Mouse (Mus musculus) frontal cortex, adult 2 months (tissue): ENCODE measurements around the gene Csmd2. TPM values are rescaled to one million over a fixed set of nuclear protein-coding genes. Genes with fewer than 3 reads are reported as not detected.

Experiments
- DNase-seq, 2 experiments: peaks; one replicate each; pipeline ENCODE4 v3.0.0; 2022; ENCODE audit warnings: low spot score in 1 of 2; ENCODE audit errors: extremely low spot score in 1 of 2
- polyA plus RNA-seq: library from polyadenylated mRNA; depleted of rRNA; stranded (reverse); fragments of >200 nt; gene quantifications from 2 replicates; pipeline ENCODE4 v1.2.3, GENCODE M21; 2012

Csmd2 gene
- polyA plus RNA-seq, 1 experiment: 35.6 TPM

DNA sequence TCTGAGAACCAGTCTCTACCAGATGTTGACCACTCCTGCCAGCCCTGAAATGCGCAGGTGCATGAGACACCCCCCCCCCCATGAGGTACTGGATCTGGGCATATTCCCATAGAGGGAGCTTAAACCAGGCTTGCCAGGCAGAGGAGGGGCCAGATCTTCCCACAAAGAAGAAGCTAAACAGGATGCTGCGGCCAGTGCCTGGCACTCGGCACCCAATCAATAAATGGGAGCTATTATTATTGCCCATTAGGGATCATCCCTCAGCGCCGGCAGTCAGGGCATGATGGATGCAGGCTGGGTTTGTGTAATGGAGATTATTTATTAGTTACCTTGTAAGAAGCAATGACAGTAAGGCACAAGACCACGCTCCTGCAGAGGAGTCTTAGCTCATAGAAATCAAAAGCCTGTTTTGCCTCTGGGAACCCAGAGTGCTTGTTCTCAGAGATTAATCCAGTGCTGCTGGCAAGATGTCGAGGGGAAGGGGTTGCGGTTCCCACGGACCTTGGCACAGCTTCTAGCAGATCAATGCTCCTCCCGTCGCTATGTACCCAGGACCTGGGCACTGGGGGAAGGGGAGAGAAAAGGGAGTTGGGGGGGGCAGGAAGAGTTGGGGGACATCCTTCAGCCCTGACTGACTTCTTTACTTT is 146.8 kb downstream of the Csmd2 start:
- DNase-seq: no peak

DNA sequence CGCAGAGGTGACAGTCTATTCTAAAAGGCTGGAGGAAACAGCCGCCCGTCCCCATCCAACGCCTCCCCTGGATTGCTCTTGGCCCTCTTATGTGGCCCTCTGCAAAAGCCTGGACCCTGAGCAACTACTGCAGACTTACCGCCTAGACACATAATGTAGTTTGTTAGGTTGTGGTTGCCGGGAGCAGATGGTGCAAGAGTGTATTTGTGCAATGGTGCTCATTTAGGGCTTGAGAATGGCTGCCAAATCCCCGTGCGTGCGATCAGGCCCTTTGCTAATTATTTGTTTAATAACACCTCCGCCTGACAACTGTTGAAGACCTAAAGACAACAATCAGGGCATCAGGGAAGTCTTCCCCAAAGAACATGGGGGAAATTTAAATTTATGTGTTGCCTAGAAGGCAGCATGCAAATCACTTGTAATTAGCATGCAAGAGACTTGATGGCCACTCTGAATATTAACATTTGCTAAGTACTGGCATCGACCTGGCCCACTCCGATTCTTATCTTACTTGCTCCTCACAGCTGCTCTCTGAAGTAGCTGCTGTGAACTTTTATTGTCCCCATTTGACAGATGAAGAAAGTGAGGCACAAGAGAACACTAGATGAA is 147.5 kb downstream of the Csmd2 start:
- no peak for DNase-seq

DNA sequence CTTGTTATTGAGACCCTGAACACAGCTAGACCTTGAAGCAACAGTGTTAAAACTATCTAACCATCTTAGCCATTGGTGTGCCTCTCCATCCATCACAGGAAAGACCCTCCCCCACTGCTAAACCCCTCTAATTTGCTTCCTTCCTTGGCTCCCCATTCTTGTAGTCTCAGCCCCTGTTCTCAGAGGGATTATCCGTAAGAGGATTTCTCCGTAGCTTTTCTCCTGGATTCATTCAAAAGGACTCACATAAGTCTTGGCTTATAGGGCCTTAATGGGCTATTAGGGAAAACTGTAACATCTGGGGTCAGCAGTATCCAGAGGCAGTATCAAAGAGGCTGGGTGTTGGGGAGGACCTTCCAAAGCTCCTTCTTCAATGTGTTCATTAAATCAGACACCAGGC is 152.3 kb downstream of the Csmd2 start:
- DNase-seq: no peak

DNA sequence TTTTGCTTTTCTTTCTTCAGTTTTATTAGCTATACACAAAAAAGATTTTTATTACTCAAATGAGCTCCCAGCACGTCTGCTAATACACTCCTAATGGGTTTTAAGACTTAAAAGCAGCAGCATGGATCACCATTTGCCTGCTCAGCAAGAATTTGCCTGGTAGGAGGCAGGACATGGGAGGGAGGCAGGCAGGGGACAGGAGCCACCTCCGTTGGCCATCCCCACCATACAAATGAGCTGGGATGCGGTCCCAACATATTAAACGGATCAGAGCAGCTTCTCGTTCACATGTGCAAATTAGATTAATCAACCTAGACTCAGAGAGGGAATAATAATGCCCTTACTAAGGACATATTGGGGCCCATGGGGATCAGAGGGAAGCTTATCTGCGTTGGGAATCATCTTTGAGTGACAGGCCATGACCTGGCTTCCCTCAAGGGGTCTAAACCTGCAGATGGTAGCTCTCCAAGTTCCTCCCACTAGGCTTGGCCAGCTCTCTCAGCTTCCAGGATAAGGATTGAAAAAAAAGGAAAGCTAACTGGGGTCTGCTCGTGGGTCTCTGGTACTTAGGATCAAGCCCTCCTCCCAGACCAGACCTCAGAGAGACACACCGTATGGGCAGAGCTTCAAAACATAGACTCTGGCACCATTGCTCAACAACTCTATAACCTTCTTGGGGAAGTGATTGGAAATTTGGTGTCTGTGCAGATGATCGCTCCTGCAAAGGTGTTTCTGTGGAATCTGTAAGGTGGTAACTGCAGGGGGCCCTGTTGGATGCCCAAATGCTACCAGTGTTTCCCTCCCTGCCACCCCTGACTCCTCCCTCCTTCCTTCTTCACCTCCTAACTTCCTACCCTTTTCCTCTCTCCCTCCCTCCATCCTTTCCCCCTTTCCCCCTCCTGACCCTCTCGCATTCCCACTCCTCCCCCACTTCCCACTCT is 153.8 kb downstream of the Csmd2 start:
- no peak for DNase-seq

DNA sequence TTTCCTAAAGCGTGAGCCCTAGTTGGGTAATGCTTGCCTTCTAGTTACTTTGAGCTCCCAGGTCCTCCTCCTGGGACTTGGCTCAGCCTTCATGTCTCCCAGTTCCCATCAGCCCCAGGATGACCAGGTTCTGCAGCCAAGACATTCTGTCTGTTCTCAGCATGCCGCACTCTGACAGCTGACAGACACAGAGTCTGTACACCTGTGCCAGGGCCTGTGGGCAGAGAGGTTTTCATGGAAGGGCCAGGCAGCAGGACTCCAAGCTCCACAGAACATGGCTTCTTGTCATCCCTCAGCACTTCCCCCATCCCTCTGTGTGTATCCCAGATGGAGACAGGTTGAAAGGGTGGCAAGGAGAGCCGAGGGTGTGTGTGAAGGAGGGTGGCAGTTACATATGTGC is 154.6 kb downstream of the Csmd2 start:
- no peak for DNase-seq

DNA sequence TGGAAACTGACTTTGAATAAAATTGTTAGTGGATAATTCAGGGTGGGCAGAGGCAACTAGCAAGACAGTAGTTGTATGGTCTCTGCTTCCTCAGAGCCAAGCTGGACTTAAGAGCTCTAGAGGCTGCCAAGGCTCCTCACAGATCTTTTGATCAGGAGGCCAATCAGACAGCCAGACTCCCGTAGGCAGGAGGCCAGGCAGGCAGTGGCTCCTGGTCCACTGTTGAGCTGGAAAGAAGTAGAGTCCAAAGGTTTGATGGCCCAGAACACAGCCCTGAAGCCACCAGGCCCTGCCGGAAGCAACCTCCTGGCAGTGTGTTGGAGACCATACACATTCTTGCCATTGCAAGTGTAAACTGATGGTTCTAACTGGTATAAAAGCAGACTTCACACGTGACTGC is 155.5 kb downstream of the Csmd2 start:
- no peak for DNase-seq

DNA sequence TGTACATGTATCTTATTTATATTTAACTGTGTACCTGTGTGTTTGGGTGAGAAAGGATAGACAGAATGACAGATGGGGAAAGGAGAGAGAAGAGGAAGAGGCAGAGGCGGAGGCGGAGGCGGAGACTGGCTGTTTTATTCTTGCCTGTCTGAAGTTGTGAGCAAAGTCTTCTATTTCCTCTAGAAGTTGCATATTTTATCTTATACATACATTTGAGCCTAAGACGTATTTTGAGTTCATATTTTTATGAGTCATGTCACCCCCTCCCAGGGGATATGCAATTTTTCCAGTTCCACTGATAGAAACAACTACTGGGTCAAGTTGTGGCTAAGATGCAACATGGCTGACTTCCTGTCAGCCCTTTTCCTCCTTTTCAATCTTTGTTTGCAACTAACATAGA is 161.9 kb downstream of the Csmd2 start:
- no peak for DNase-seq

DNA sequence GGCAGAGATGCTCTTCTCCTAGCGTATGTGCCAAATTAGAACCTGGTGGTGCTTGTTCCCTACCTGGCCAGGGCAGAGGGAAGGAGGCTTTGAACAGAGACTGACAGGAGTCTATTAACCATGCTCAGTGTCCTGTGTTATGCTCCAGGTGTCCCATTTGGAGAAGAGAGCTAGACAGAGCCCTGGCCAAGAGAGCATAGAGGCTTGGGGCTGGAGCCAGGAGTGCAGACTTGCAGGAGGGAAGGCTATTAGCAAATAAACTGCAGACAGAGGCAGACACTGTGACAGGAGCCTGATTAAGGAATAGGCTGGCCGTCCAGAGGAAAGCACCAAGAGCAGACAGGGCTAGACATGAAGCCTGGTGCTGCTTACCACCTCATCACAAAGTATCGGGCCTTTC is 164.4 kb downstream of the Csmd2 start:
- DNase-seq: no peak

DNA sequence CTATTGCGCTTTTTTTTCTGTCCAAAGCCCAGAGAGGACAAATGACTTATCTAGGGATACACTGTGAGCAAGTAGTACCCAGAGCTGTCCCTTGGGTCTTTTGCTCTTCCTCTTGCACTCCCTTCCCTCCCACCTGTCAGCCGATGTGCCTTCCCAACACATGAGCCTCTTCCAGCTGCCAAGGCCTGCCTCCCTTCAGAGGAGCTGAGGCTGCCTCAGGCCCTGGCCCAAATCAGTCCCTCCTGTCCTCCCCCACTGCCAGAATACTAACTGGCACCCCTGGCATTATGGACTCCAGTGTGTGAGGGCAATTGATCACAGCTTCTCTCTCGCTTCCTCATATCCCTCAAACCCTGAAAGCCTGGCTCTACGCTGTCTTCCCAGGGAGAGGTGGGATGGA is 165.5 kb downstream of the Csmd2 start:
- DNase-seq: no peak

DNA sequence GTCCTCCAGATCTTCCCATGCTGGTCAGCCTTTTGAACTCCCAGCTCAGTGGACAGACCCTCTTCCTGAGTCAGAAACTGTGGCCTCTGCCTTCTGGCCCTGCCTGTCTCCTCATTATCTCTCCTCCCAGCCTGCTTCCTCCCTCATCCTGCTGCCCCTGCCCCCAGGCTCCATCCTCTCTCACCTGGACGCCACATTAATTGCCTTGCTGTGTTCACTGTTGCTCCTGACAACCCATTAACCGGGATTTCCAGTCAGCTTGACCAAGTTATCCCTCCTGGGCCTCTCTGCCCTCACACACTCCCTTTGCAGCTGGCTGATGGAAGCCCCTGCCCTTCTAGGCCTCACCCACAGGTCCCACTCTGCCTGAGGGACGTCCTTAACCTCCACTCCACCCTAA is 167.6 kb downstream of the Csmd2 start:
- DNase-seq: no peak

DNA sequence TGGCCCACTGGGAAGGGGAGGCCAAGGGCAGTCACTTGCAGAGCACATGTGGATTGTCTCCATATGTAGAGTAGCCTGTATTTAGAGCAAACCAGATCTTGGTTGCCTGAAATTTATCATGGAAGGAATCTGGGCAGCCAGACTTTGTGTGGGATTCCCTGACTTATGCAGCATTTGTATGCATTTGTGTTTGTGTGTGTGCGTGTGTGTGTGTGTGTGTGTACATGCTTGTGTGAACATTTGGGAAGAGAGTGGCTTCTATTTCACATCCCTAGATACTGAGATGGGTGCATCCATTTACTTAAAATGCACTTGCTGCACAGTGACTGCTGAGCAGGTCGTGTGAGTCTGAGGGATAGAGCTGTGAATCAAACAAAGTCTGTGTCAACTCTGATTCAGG is 173.0 kb downstream of the Csmd2 start:
- no peak for DNase-seq

DNA sequence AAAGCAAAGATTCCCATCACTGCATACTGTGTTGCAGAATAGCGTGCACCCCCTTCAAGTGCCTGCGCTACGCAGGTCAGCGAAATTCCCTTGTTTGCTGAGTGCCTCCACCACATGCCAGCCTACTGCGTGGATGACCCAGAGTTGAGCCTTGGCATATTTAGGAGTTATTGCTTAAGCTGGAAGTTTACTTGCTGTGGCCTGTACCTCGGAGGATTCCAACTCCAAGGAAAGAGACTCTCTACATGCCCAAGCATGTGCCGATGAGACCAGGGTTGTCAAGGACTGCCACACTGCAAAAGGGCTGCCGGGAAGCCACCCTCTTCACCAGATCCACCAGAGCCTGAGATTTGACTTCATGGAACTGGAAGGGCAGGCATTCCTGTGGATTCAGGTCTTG is 182.5 kb downstream of the Csmd2 start:
- no peak for DNase-seq

DNA sequence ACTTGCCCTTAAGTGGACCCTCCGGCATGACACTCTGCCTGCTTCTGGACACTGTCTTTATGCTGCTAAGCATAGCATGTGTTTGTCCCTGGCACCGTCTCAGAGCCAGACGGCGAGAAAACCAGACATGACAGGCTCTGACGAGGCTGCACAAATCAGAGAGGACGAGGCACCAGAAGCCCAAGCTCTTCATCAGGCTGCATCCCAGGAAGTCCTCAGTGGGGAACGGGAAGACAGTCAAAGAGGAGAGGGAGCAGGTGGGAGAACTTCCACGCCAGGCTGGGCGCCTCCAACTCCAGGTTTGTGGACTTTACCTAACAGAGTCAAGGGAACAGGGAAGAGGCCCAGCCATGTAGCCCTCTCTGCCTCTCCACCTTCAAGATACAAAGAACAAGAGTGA is 183.6 kb downstream of the Csmd2 start:
- no peak for DNase-seq

DNA sequence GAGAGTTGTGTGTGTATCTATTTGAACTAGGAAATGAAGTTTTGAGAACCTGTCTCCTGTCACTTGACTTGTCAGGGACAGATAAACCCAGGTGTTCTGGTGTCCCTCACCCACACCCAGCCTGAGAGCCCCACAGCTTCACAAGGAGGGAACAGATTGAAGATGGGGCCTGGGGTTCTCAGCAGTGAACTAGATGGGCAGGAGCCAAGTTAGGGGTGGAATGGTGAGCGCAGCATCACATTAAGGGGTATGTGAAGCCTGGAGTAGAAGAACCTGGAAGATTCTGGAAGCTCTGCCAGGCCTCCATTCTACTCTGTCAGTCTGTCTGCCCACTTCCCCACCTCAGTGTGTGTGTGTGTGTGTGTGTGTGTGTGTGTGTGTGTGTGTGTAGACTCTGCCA is 184.0 kb downstream of the Csmd2 start:
- no peak for DNase-seq

DNA sequence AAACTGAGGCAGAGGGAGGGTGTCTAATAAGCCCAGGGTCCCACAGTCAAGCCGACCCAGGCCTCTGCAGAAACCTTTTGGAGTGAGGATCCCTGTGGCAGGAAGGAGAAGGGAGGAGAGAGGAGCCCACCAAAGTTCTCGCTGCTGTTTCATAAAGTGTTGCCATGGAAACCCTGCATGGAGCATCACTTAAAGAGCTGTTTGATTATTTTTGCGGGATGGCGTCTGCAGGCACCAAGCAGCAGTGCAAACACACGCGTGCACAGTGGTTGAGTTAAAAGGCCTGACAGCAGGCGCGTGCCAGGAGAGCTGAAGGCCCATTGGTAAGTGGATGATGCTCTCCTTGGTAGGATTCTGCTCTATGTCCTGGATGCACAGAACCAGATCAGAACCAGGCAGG is 191.3 kb downstream of the Csmd2 start:
- no peak for DNase-seq

DNA sequence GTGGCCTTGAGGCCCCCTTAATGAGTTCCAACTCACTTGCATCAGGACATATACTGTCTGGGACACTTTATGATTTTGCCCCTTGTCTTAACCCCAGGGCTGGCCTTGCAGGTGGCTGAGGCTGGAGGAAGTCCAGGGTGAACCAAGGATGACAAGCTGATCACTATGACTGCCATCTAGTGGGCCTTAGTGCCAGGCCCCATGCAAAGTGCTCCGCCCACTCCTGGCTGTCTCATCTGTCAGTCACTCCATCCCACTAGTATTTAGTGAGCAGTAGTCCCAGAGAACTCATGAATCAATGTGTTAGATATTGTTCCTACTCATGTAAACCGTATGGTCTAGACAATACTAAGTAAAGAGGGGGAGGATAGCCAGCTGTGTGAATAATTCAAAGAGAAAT is 191.9 kb downstream of the Csmd2 start:
- no peak for DNase-seq

DNA sequence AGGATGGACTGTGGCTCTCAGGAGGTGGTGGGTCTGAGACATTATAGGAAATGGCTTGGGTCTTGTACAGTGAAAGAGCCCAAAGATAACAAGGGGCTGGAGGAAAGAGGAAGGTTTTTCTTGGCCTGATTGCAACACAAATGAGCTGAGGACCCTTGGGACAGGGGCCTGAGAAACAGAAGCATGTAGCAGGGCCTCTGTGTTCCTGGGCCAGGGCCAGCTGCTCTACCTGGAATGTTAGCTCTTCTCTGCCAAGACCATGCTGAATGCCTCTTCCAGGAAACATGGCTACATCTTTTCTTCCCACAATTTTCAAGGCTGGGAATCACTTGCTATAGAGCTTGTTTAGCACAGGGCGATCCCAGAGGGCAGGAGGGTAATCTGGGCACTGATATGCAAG is 197.1 kb downstream of the Csmd2 start:
- no peak for DNase-seq

DNA sequence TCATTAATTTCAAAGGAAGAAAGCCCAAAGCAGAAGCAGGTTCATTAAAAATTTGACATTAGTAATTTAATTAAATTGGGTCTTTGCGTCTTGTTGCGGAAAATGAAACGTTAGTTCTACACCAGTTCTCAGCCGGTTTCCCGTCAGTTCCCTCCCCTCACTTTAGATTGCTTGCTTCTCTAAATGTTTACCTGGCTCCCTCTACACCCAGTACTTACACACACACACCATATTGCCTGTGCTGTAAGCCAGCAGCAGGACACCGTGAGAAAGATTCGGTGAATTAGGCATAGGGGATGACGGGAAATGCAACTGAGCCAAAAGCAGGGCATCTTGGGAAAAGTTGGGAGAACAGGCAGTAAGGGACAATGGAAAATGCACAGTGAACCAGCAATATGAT is 206.8 kb downstream of the Csmd2 start:
- no peak for DNase-seq

DNA sequence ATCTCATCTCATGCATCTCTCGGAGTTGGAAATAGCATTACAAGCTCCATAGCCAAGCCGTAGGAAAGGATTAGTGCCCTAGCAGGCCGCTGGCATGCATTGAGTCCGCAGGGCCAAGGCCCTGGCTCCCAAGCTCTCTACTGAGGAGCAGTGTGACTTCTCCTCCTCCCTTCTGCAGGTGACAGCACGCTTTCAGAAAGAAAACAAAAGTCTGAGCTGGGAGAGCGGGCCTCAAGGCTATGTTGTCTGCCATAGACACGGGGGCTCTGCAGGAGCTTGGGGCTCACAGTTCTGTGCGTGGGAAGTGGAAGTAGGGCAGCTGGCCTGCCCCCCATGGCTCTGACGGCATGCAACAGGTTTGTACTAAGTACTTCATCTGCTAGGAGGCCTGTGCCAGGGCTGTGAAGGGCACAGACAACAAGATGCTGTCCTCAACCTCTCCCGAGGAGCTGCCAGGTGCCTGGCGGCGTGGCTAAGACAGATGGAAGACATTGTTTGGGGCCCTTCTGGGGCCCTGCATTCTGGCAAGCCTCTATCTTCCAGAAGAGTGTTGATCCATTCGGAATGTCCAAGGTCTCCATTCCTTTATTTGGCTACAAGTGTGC is 230.4 kb downstream of the Csmd2 start:
- DNase-seq: no peak

DNA sequence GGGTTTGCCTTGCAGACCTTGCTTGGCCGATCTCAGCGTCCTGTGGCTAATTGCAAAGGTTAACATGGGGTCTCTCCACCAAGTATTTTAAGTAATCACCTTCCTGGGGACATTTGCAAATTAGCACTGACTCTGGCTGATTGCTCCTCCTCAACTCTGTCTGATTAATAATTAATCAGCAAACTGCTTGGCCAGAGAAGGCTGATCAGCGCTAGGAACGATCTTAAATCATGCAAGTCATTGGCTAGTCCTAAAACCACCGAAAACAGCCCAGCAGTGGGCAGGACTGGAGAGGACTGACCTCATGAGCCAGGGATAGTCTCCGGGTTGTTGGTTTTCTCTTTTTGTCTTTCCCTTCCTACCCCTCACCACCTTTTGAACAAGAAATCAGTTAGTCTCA is 236.8 kb downstream of the Csmd2 start:
- no peak for DNase-seq
